Mouse (Mus musculus): ENCODE measurements around the gene Cyth3. TPM values are rescaled to one million over a fixed set of nuclear protein-coding genes. Genes with fewer than 3 reads are reported as not detected.
A peak's percentile ranks its signal among the peaks of the same experiment; 100 is the strongest.

Gene Cyth3
- polyA plus RNA-seq, 1 experiment from 2014 or later = 57.2 TPM

- no peak overlapping the region for H3K9ac ChIP-seq
- no peak overlapping the region for H3K4me3 ChIP-seq
- WGBS = 64% methylated on average over 5 of the region's 5 CpGs
- H3K9me3 ChIP-seq = no peaks in the 10 kb centered on the region
- H3K4me1 ChIP-seq = peaks cover 52% of the 10 kb centered on the region
- H3K27me3 ChIP-seq = no peaks in the 10 kb centered on the region
- H3K36me3 ChIP-seq = no peaks in the 10 kb centered on the region
- H3K4me2 ChIP-seq = no peak overlapping the region
- ATAC-seq (ENCODE audit: borderline replicate concordance, extremely low read depth, low FRiP score, low TSS enrichment) = no peak
- H3K27ac ChIP-seq = no peak overlapping the region
Measured at GRCm38 (mm10) chr5:143674576-143674975, 52.3 kb downstream of the Cyth3 start.

GRCm38 (mm10) chr5:143676218-143676985, 54.2 kb downstream of the Cyth3 start:
- 44% methylated on average over 5 of the region's 5 CpGs for WGBS
- no peak overlapping the region for H3K4me3 ChIP-seq
- no peak overlapping the region for H3K4me2 ChIP-seq
- H3K9ac ChIP-seq = no peak overlapping the region
- no peak for ATAC-seq (ENCODE audit: borderline replicate concordance, extremely low read depth, low FRiP score, low TSS enrichment)
- no peaks in the 10 kb centered on the region for H3K9me3 ChIP-seq
- H3K4me1 ChIP-seq = peaks cover 35% of the 10 kb centered on the region
- no peak overlapping the region for H3K27ac ChIP-seq
- H3K36me3 ChIP-seq = no peaks in the 10 kb centered on the region
- H3K27me3 ChIP-seq = no peaks in the 10 kb centered on the region

GRCm38 (mm10) chr5:143677363-143677762, 55.1 kb downstream of the Cyth3 start:
- H3K4me2 ChIP-seq = no peak overlapping the region
- no peak for ATAC-seq (ENCODE audit: borderline replicate concordance, extremely low read depth, low FRiP score, low TSS enrichment)
- H3K9me3 ChIP-seq = no peaks in the 10 kb centered on the region
- H3K9ac ChIP-seq = no peak overlapping the region
- no peaks in the 10 kb centered on the region for H3K36me3 ChIP-seq
- H3K27me3 ChIP-seq = no peaks in the 10 kb centered on the region
- H3K27ac ChIP-seq = no peak overlapping the region
- 68% methylated on average over 4 of the region's 4 CpGs for WGBS
- H3K4me3 ChIP-seq = no peak overlapping the region
- H3K4me1 ChIP-seq = peaks cover 34% of the 10 kb centered on the region

- no peaks in the 10 kb centered on the region for H3K9me3 ChIP-seq
- no peak overlapping the region for H3K4me2 ChIP-seq
- H3K4me1 ChIP-seq = peaks cover 36% of the 10 kb centered on the region
- ATAC-seq (ENCODE audit: borderline replicate concordance, extremely low read depth, low FRiP score, low TSS enrichment) = no peak
- no peak overlapping the region for H3K9ac ChIP-seq
- no peaks in the 10 kb centered on the region for H3K27me3 ChIP-seq
- H3K4me3 ChIP-seq = no peak overlapping the region
- 30% methylated on average over 6 of the region's 6 CpGs for WGBS
- H3K27ac ChIP-seq = no peak overlapping the region
- no peaks in the 10 kb centered on the region for H3K36me3 ChIP-seq
Measured at GRCm38 (mm10) chr5:143678634-143679271, 56.5 kb downstream of the Cyth3 start.

- no peaks in the 10 kb centered on the region for H3K27me3 ChIP-seq
- no peak overlapping the region for H3K9ac ChIP-seq
- no peak overlapping the region for H3K4me3 ChIP-seq
- WGBS = 60% methylated on average over 6 of the region's 6 CpGs
- H3K27ac ChIP-seq = no peak overlapping the region
- H3K4me1 ChIP-seq = peaks cover 42% of the 10 kb centered on the region
- no peaks in the 10 kb centered on the region for H3K9me3 ChIP-seq
- H3K4me2 ChIP-seq = no peak overlapping the region
- H3K36me3 ChIP-seq = no peaks in the 10 kb centered on the region
- no peak for ATAC-seq (ENCODE audit: borderline replicate concordance, extremely low read depth, low FRiP score, low TSS enrichment)
Measured at GRCm38 (mm10) chr5:143679654-143680053, 57.4 kb downstream of the Cyth3 start.

- H3K4me2 ChIP-seq = no peak overlapping the region
- peaks cover 18% of the 10 kb centered on the region for H3K4me1 ChIP-seq
- WGBS = 53% methylated on average over 6 of the region's 6 CpGs
- H3K4me3 ChIP-seq = no peak overlapping the region
- H3K36me3 ChIP-seq = peaks cover 15% of the 10 kb centered on the region; the same call in 1 of the 2 replicates
- no peaks in the 10 kb centered on the region for H3K9me3 ChIP-seq
- no peak overlapping the region for H3K27ac ChIP-seq
- ATAC-seq (ENCODE audit: borderline replicate concordance, extremely low read depth, low FRiP score, low TSS enrichment) = no peak
- H3K9ac ChIP-seq = no peak overlapping the region
- H3K27me3 ChIP-seq = no peaks in the 10 kb centered on the region
Measured at GRCm38 (mm10) chr5:143683696-143684095, 61.4 kb downstream of the Cyth3 start.

- WGBS = 61% methylated on average over 8 of the region's 8 CpGs
- Histone ChIP-seq H3K36me3 (peaks cover 15% of the 10 kb centered on the region; the same call in 1 of the 2 replicates), H3K4me2 (no peak overlapping the region), H3K27ac (no peak overlapping the region), H3K9ac (no peak overlapping the region), H3K4me3 (no peak overlapping the region), H3K27me3 (no peaks in the 10 kb centered on the region), H3K4me1 (peaks cover 9% of the 10 kb centered on the region; the same call in 1 of the 2 replicates), H3K9me3 (no peaks in the 10 kb centered on the region)
- no peak for ATAC-seq (ENCODE audit: borderline replicate concordance, extremely low read depth, low FRiP score, low TSS enrichment)
Measured at GRCm38 (mm10) chr5:143684911-143685390, 62.7 kb downstream of the Cyth3 start.

- no peak overlapping the region for H3K27ac ChIP-seq
- 91% methylated on average over 3 of the region's 3 CpGs for WGBS
- H3K27me3 ChIP-seq = no peaks in the 10 kb centered on the region
- no peak for ATAC-seq (ENCODE audit: borderline replicate concordance, extremely low read depth, low FRiP score, low TSS enrichment)
- H3K4me2 ChIP-seq = no peak overlapping the region
- H3K4me3 ChIP-seq = no peak overlapping the region
- no peak overlapping the region for H3K9ac ChIP-seq
- H3K9me3 ChIP-seq = no peaks in the 10 kb centered on the region
- peaks cover 15% of the 10 kb centered on the region; the same call in 1 of the 2 replicates for H3K36me3 ChIP-seq
- peaks cover 9% of the 10 kb centered on the region; the same call in 1 of the 2 replicates for H3K4me1 ChIP-seq
Measured at GRCm38 (mm10) chr5:143686456-143686855, 64.2 kb downstream of the Cyth3 start.

GRCm38 (mm10) chr5:143687589-143687988, 65.3 kb downstream of the Cyth3 start:
- Histone ChIP-seq H3K4me2 (no peak overlapping the region), H3K27ac (no peak overlapping the region), H3K36me3 (peaks cover 15% of the 10 kb centered on the region; the same call in 1 of the 2 replicates), H3K9me3 (no peaks in the 10 kb centered on the region), H3K9ac (no peak overlapping the region), H3K4me1 (peaks cover 9% of the 10 kb centered on the region; the same call in 1 of the 2 replicates), H3K27me3 (no peaks in the 10 kb centered on the region), H3K4me3 (no peak overlapping the region)
- ATAC-seq (ENCODE audit: borderline replicate concordance, extremely low read depth, low FRiP score, low TSS enrichment) = no peak
- 81% methylated on average over 3 of the region's 3 CpGs for WGBS

GRCm38 (mm10) chr5:143690392-143690791, 68.1 kb downstream of the Cyth3 start:
- no peaks in the 10 kb centered on the region for H3K27me3 ChIP-seq
- H3K9me3 ChIP-seq = no peaks in the 10 kb centered on the region
- no peak overlapping the region for H3K9ac ChIP-seq
- no peaks in the 10 kb centered on the region for H3K4me1 ChIP-seq
- no peak overlapping the region for H3K27ac ChIP-seq
- H3K4me3 ChIP-seq = no peak overlapping the region
- WGBS = 89% methylated on average over 9 of the region's 9 CpGs
- H3K36me3 ChIP-seq = peaks cover 35% of the 10 kb centered on the region
- no peak overlapping the region for H3K4me2 ChIP-seq
- ATAC-seq (ENCODE audit: borderline replicate concordance, extremely low read depth, low FRiP score, low TSS enrichment) = no peak

- Histone ChIP-seq H3K36me3 (peaks cover 40% of the 10 kb centered on the region), H3K4me3 (no peak overlapping the region), H3K9ac (no peak overlapping the region), H3K9me3 (no peaks in the 10 kb centered on the region), H3K27me3 (no peaks in the 10 kb centered on the region), H3K27ac (no peak overlapping the region), H3K4me1 (no peaks in the 10 kb centered on the region), H3K4me2 (no peak overlapping the region)
- no peak for ATAC-seq (ENCODE audit: borderline replicate concordance, extremely low read depth, low FRiP score, low TSS enrichment)
- 85% methylated on average over 5 of the region's 5 CpGs for WGBS
Measured at GRCm38 (mm10) chr5:143690926-143691325, 68.7 kb downstream of the Cyth3 start.

GRCm38 (mm10) chr5:143696323-143696722, 74.1 kb downstream of the Cyth3 start:
- Histone ChIP-seq H3K4me3 (no peak overlapping the region), H3K9me3 (no peaks in the 10 kb centered on the region), H3K4me2 (no peak overlapping the region), H3K9ac (no peak overlapping the region), H3K27me3 (no peaks in the 10 kb centered on the region), H3K36me3 (peaks cover 39% of the 10 kb centered on the region), H3K4me1 (no peaks in the 10 kb centered on the region), H3K27ac (no peak overlapping the region)
- peak; percentile 8; the same call in 1 of the 2 replicates for ATAC-seq (ENCODE audit: borderline replicate concordance, extremely low read depth, low FRiP score, low TSS enrichment)
- WGBS = 51% methylated on average over 3 of the region's 3 CpGs

All from lung, embryonic 15.5 days (tissue).